Mouse (Mus musculus) lung, postnatal 0 days (tissue): Measurements from ENCODE around the gene Agfg1. TPM values are rescaled to one million over a fixed set of nuclear protein-coding genes. Genes with fewer than 3 reads are reported as not detected.

Experiments
- ATAC-seq: fragments of 200-750 bp; cut with Nextera tagmentation; 2 replicates; pipeline ENCODE4 v1.8.0; 2017; ENCODE audit warnings: moderate library complexity
- DNase-seq: peaks from one replicate; pipeline ENCODE4 v3.0.0-alpha.2; 2016; ENCODE audit warnings: low spot score
- H3K27ac ChIP-seq: fragments of 300-500 bp; sonication (generic); 2 replicates; pipeline ENCODE4 v1.5.1; 2014; ENCODE audit warnings: antibody characterized with exemption, mild to moderate bottlenecking, low read length, mixed read lengths
- H3K27me3 ChIP-seq: fragments of 300-500 bp; sonication (generic); replicated peaks from 2 replicates; pipeline ENCODE4 v1.6.1; 2014; ENCODE audit warnings: low read length, mixed read lengths; ENCODE audit not compliant: insufficient read depth
- H3K36me3 ChIP-seq: fragments of 300-500 bp; sonication (generic); 2 replicates; pipeline ENCODE4 v1.6.1; 2014; ENCODE audit warnings: low read length, mixed read lengths; ENCODE audit not compliant: insufficient read depth
- H3K4me1 ChIP-seq: fragments of 300-500 bp; sonication (generic); 2 replicates; pipeline ENCODE4 v1.6.1; 2014; ENCODE audit warnings: antibody characterized with exemption, low read depth, low read length, mixed read lengths; ENCODE audit not compliant: insufficient read depth
- H3K4me2 ChIP-seq: fragments of 300-500 bp; sonication (generic); replicated peaks from 2 replicates; pipeline ENCODE4 v1.6.1; 2014; ENCODE audit warnings: low read depth, mild to moderate bottlenecking, low read length, moderate library complexity, mixed read lengths
- H3K4me3 ChIP-seq: fragments of 300-500 bp; sonication (generic); 2 replicates; pipeline ENCODE4 v1.5.1; 2014; ENCODE audit warnings: low read depth, low read length
- H3K9ac ChIP-seq: fragments of 300-500 bp; sonication (generic); replicated peaks from 2 replicates; pipeline ENCODE4 v1.6.1; 2014; ENCODE audit warnings: low read depth, mild to moderate bottlenecking
- H3K9me3 ChIP-seq: fragments of 300-500 bp; sonication (generic); 2 replicates; pipeline ENCODE4 v1.6.1; 2016; ENCODE audit warnings: low read length, mixed read lengths
- CTCF ChIP-seq: IDR thresholded peaks from 2 replicates; pipeline ENCODE4 v1.5.1; 2016; ENCODE audit warnings: antibody characterized with exemption, mild to moderate bottlenecking
- EP300 ChIP-seq: IDR thresholded peaks from 2 replicates; pipeline ENCODE4 v1.6.1; 2016; ENCODE audit warnings: antibody characterized with exemption, mild to moderate bottlenecking, control low read depth
- WGBS: fragments of 180-500 bp; shearing (Covaris S2); extraction: QIAGEN DNeasy Blood & Tissue Kit; methylation state at CpG from one replicate; pipeline ENCODE4 v1.1.7; 2014; 5-methylcytosine and 5-hydroxymethylcytosine counted together
- polyA plus RNA-seq: library from polyadenylated mRNA; unstranded; fragments of >200 nt; fragmentation: Nextera tagmentation; extraction: Ambion mirVana; gene quantifications from 2 replicates; pipeline ENCODE4 v1.2.1, GENCODE M21; 2015

Gene Agfg1
- polyA plus RNA-seq, 1 experiment from 2014 or later = 28.3 TPM

DNA sequence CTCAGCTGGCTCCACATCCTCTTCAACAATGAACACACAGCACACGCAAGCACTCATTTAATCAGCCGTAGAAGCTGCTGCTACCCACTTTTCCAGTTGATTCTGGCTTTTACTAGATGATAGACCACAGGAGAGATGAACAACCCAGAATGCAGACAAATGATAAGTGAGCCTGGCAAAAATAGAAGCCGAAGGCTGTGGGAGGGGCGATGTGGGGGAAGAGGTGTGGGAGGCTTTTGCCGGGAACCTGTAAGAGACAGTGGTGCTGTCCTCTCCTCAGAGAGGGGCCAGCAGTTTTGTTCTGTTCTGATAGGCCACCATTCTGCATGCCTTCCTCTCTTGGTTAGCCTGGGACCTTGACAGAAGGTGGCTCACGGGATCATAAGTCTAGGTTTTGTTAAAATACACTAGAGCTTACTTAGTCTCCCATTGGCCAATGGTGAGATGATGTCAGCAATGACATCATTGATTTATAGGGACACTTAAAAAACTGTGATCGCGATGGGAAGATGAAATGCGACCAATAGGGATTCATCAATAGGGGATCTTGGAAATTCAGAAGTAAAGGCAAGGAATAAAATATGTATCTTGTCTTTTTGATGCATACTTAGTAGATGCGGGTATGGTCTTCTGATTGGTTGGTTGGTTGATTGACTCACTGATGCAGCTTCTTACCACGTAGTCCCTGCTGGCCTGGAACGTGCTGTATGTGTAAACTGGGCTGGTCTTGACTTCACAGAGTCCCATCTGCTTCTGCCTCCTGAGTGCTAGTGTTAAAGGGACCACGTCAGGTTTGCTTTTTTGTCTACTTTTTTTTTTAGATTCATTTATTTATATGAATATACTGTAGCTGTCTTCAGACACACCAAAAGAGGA, 2.7 kb upstream of the Agfg1 start:
- Histone ChIP-seq H3K4me2 (no peak overlapping the region), H3K4me1 (peaks cover 4% of the 10 kb centered on the region; the same call in 1 of the 2 replicates), H3K27me3 (no peaks in the 10 kb centered on the region), H3K9ac (no peak overlapping the region), H3K36me3 (no peaks in the 10 kb centered on the region), H3K4me3 (no peak overlapping the region), H3K27ac (no peak overlapping the region), H3K9me3 (no peaks in the 10 kb centered on the region)
- TF ChIP-seq CTCF = no peak
- no peak for TF ChIP-seq EP300
- WGBS = 79% methylated on average over 13 of the region's 13 CpGs
- DNase-seq = no peak
- ATAC-seq = no peak

DNA sequence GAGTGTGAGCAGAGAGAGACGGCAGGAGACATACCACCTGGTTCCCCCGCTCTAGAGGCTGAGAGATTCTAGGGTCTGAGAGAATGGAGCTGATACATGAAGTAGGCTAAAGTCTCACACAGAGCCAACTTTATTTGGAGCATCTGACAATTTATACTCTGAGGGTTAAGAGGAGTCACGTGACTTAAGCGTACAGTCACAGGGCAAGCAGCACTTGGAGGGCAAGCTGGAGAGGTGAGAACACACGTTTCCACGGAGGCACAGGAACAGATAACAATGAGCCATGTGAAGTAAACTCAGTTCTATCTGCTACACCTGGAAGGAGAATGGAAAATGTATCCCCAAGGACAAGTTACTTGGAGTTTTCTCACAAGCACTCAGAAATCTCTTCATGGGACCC, 1.7 kb upstream of the Agfg1 start:
- ATAC-seq (no peak), DNase-seq (no peak)
- H3K27me3 ChIP-seq = no peaks in the 10 kb centered on the region
- peaks cover 4% of the 10 kb centered on the region; the same call in 1 of the 2 replicates for H3K4me1 ChIP-seq
- no peaks in the 10 kb centered on the region for H3K36me3 ChIP-seq
- H3K4me2 ChIP-seq = no peak overlapping the region
- no peaks in the 10 kb centered on the region for H3K9me3 ChIP-seq
- H3K27ac ChIP-seq = no peak overlapping the region
- 64% methylated on average over 6 of the region's 6 CpGs for WGBS
- TF ChIP-seq EP300 (no peak), CTCF (no peak)
- no peak overlapping the region for H3K4me3 ChIP-seq
- H3K9ac ChIP-seq = no peak overlapping the region

DNA sequence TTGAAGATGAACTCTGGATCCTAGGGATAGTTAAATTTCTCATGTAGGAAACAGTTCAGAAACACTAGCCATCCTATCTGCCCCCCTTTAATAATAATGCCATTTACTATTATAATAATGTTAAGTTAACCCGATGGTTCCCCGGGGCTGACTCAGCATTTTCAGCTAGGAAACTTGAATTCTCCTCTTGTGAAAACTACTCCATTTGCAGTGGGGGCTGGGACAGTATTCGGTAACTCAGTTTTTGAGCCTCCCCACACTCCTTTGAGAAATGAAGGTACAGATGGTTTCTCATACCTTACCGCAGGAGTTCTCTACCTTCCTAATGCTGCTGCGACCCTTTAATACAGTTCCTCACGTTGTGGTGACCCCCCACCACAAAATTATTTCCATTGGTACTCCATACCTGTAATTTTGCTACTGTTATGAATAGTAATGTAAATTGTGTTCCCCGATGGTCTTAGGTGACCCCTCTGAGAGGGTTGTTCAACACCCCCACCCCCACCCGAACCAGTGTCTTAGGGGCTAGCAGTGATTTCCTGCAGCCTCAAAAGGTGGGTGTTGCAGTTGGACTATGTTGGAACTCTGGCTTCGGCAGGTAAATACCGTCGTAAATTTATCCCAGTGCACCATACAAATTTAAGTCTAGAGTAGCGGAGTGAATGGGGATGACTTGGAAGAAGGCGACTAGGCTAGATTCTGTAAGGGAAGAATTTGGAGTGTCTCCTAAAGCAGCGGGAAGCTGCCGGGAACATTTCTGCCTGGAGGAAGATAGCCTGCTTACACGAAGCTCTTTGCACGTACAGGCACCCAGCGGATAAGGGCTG, 601 bp upstream of the Agfg1 start:
- H3K27ac ChIP-seq = no peak overlapping the region
- no peak for ATAC-seq

DNA sequence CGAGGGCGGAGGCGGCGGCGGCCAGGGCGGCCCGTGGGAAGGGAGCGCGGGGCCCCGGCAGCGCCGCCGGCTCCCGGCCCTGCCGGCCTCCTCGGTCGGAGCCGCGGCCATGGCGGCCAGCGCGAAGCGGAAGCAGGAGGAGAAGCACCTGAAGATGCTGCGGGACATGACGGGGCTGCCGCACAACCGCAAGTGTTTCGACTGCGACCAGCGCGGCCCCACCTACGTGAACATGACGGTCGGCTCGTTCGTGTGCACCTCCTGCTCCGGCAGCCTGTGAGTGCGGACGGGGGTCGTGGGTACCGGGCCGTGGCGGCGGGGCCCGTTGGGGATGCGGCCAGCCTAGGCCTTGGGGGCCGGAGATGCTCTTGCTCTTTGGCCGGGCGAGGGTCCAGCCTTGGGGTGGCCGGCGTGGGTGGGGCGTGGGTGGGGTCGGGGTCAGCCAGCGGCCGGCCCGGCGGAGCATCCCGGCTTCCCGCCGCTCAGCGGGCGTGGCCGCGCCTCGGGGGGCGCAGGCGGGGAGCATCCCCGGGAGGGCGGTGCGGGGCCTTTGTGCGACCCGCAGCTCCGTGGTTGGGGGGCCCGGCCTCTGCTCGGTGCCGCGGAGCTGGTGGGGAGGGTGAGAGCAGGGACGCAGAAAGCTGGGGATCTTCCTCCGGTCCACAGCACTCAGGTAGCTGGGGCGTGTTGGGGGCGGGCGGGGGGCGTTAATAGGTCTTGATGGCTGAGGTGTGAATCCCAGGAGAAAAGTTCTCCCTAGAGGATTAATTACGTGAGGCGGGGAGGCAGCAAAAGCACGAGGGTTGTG, 535 bp downstream of the Agfg1 start:
- Histone ChIP-seq H3K9ac (peak overlapping the region; percentile 91), H3K4me1 (peaks cover 6% of the 10 kb centered on the region; the same call in 1 of the 2 replicates), H3K4me3 (peak overlapping the region; percentile 99), H3K9me3 (no peaks in the 10 kb centered on the region), H3K27me3 (no peaks in the 10 kb centered on the region), H3K36me3 (no peaks in the 10 kb centered on the region), H3K27ac (peak overlapping the region; percentile 88), H3K4me2 (peak overlapping the region; percentile 91)
- TF ChIP-seq EP300 (no peak), CTCF (no peak)
- DNase-seq (peak; percentile 35), ATAC-seq (peak; percentile 79)
- WGBS = under 1% methylated on average over 43 of the region's 86 CpGs

More for the DNA sequence above, 601 bp upstream of the Agfg1 start:
- Histone ChIP-seq H3K9ac (no peak overlapping the region), H3K36me3 (no peaks in the 10 kb centered on the region), H3K4me2 (peak overlapping the region; percentile 91), H3K4me1 (peaks cover 4% of the 10 kb centered on the region; the same call in 1 of the 2 replicates), H3K27me3 (no peaks in the 10 kb centered on the region), H3K9me3 (no peaks in the 10 kb centered on the region), H3K4me3 (peak overlapping the region; percentile 99)
- 27% methylated on average over 18 of the region's 18 CpGs for WGBS
- DNase-seq = no peak
- TF ChIP-seq EP300 (no peak), CTCF (no peak)

DNA sequence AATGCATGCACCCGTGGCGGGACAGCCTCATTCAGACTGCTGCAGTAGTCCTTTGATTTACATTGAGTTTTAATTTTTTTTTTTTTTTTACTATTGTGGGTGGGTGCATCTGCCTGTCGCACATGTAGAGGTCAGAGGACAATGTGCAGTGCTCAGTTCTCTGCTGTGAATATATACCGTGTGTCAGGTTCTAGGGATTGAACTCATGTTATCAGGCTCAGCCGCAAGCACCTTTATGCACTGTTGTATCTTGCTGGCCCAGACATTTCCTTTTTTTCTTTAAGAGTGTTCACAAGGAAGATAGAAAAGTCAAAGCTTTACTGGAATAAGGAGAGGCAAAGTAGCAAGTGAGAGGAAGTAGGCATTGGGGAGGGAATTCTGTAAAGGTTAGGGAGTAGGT, 16.4 kb downstream of the Agfg1 start:
- TF ChIP-seq EP300 (no peak), CTCF (no peak)
- WGBS = 79% methylated on average over 5 of the region's 5 CpGs
- Histone ChIP-seq H3K4me1 (no peaks in the 10 kb centered on the region), H3K27me3 (no peaks in the 10 kb centered on the region), H3K36me3 (0 out of 2 replicates have a peak, but pooled peaks cover 6% of the 10 kb centered on the region), H3K9me3 (no peaks in the 10 kb centered on the region), H3K27ac (no peak overlapping the region), H3K4me2 (no peak overlapping the region), H3K9ac (no peak overlapping the region), H3K4me3 (no peak overlapping the region)
- DNase-seq = no peak
- no peak for ATAC-seq
